Mouse (Mus musculus): Measurements from ENCODE around the gene Veph1. TPM values are rescaled to one million over a fixed set of nuclear protein-coding genes. Genes with fewer than 3 reads are reported as not detected.

Gene Veph1
- polyA plus RNA-seq, 1 experiment from 2014 or later, result 0.77 TPM

DNA sequence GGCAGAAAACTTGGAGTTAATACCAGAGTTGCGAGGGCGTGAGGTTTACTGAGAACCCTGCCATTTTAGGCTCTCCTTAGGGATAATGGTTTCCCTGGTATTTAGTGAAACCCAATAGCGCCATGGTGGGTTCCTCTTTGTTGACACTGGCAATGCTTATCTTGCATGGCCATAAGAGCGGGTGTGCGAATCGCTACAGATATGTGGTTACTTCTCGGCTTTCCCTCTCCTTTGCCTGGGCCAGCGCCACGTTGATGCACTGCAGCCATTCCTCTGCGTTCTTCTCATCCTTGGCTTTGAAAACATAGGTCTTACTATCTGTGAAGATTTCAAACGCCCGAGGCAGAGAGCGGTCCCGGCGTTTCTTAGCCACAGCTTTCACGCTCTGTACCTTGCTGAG lies 239.7 kb downstream of the Veph1 start:
- WGBS, result 88% methylated on average over 16 of the region's 16 CpGs
- no peaks in the 10 kb centered on the region for H3K36me3 ChIP-seq
- no peaks in the 10 kb centered on the region for H3K27me3 ChIP-seq
- H3K27ac ChIP-seq, result no peak overlapping the region
- ATAC-seq (replicated peaks; ENCODE audit: insufficient number of reproducible peaks, insufficient read depth, low FRiP score, low read depth), result no peak
- no peak overlapping the region for H3K9ac ChIP-seq
- no peak overlapping the region for H3K4me3 ChIP-seq
- no peak overlapping the region for H3K4me2 ChIP-seq
- no peaks in the 10 kb centered on the region for H3K4me1 ChIP-seq (replicated peaks)
- H3K9me3 ChIP-seq (replicated peaks), result no peaks in the 10 kb centered on the region

GRCm38 (mm10) chr3:66055652-66056051 lies 241.0 kb downstream of the Veph1 start:
- ATAC-seq (replicated peaks; ENCODE audit: insufficient number of reproducible peaks, insufficient read depth, low FRiP score, low read depth), result no peak
- Histone ChIP-seq H3K4me1 (replicated peaks) (no peaks in the 10 kb centered on the region), H3K36me3 (no peaks in the 10 kb centered on the region), H3K4me2 (no peak overlapping the region), H3K4me3 (no peak overlapping the region), H3K9ac (no peak overlapping the region), H3K9me3 (replicated peaks) (no peaks in the 10 kb centered on the region), H3K27ac (no peak overlapping the region), H3K27me3 (no peaks in the 10 kb centered on the region)
- WGBS, result 91% methylated on average over 7 of the region's 7 CpGs

- H3K9ac ChIP-seq, result no peak overlapping the region
- H3K36me3 ChIP-seq, result no peaks in the 10 kb centered on the region
- H3K27ac ChIP-seq, result peak overlapping the region; percentile 22; the same call in 1 of the 2 replicates
- H3K4me1 ChIP-seq (replicated peaks), result peaks cover 6% of the 10 kb centered on the region; the same call in 1 of the 2 replicates
- 28% methylated on average over 10 of the region's 10 CpGs for WGBS
- H3K4me2 ChIP-seq, result no peak overlapping the region
- no peak overlapping the region for H3K4me3 ChIP-seq
- H3K27me3 ChIP-seq, result no peaks in the 10 kb centered on the region
- no peaks in the 10 kb centered on the region for H3K9me3 ChIP-seq (replicated peaks)
- no peak for ATAC-seq (replicated peaks; ENCODE audit: insufficient number of reproducible peaks, insufficient read depth, low FRiP score, low read depth)
Measured at GRCm38 (mm10) chr3:66050092-66050886, 246.3 kb downstream of the Veph1 start.

- H3K4me2 ChIP-seq, result no peak overlapping the region
- H3K4me3 ChIP-seq, result no peak overlapping the region
- ATAC-seq (replicated peaks; ENCODE audit: insufficient number of reproducible peaks, insufficient read depth, low FRiP score, low read depth), result no peak
- H3K27ac ChIP-seq, result no peak overlapping the region
- WGBS, result 51% methylated on average over 5 of the region's 5 CpGs
- no peaks in the 10 kb centered on the region for H3K27me3 ChIP-seq
- no peaks in the 10 kb centered on the region for H3K36me3 ChIP-seq
- H3K9me3 ChIP-seq (replicated peaks), result no peaks in the 10 kb centered on the region
- H3K9ac ChIP-seq, result no peak overlapping the region
- no peaks in the 10 kb centered on the region for H3K4me1 ChIP-seq (replicated peaks)
Measured at GRCm38 (mm10) chr3:66040857-66041494, 255.7 kb downstream of the Veph1 start.

GRCm38 (mm10) chr3:66035226-66035625 lies 261.4 kb downstream of the Veph1 start:
- no peak for ATAC-seq (replicated peaks; ENCODE audit: insufficient number of reproducible peaks, insufficient read depth, low FRiP score, low read depth)
- H3K27ac ChIP-seq, result no peak overlapping the region
- H3K4me1 ChIP-seq (replicated peaks), result no peaks in the 10 kb centered on the region
- 71% methylated on average over 5 of the region's 5 CpGs for WGBS
- no peak overlapping the region for H3K4me3 ChIP-seq
- no peak overlapping the region for H3K9ac ChIP-seq
- H3K36me3 ChIP-seq, result no peaks in the 10 kb centered on the region
- H3K4me2 ChIP-seq, result no peak overlapping the region
- no peaks in the 10 kb centered on the region for H3K9me3 ChIP-seq (replicated peaks)
- no peaks in the 10 kb centered on the region for H3K27me3 ChIP-seq

- H3K36me3 ChIP-seq, result no peaks in the 10 kb centered on the region
- 46% methylated on average over 2 of the region's 2 CpGs for WGBS
- ATAC-seq (replicated peaks; ENCODE audit: insufficient number of reproducible peaks, insufficient read depth, low FRiP score, low read depth), result no peak
- no peak overlapping the region for H3K27ac ChIP-seq
- H3K4me2 ChIP-seq, result no peak overlapping the region
- no peaks in the 10 kb centered on the region for H3K4me1 ChIP-seq (replicated peaks)
- H3K9me3 ChIP-seq (replicated peaks), result no peaks in the 10 kb centered on the region
- no peaks in the 10 kb centered on the region for H3K27me3 ChIP-seq
- no peak overlapping the region for H3K4me3 ChIP-seq
- H3K9ac ChIP-seq, result no peak overlapping the region
Measured at GRCm38 (mm10) chr3:66033346-66033745, 263.3 kb downstream of the Veph1 start.

DNA sequence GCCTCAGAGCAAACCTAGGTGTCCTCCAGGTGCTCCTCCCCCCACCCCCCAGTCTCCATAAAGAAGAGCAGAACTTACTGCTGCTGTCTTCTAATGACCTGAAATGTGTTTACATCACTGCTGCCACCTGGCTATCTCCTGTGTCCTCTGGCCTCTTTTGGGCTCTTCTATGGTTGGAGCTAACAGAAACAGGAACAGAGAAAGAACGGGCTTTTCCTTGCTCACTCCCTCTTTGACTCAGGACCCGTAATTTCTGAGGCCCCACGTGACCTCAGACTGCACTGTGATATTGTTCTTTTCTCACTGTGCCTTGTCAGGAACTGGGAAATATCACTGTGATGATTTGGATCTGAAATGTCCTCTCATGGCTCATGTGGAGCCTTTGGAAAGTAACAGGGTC lies 271.2 kb downstream of the Veph1 start:
- Histone ChIP-seq H3K27me3 (no peaks in the 10 kb centered on the region), H3K9ac (no peak overlapping the region)
- ATAC-seq (replicated peaks; ENCODE audit: insufficient number of reproducible peaks, insufficient read depth, low FRiP score, low read depth), result no peak

DNA sequence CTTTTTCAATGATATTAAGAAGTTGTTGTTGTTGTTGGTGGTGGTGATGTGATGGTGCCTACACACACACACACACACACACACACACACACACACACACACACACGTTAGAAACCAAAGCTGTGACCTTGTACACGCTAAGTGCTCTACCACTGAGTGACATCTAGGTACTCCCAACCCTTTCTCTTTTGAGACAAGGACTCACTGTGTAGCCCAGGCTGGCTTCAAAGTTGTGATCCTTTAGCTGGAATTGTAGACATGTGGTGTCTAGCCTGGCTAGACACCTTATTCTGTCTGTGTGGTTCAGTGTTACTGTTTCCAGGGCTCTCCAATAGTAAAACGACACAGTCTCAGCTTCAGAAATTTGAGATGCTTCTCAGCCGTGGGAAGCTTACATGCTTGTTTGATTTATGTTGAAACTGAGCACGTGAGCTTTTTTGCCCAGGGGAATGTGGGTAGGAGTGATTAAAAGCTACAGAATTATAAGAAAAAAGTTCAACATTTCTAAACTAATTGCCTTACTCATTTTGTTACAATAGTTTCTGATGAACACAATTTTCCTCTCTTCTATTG lies 272.3 kb downstream of the Veph1 start:
- no peak overlapping the region for H3K9ac ChIP-seq
- no peaks in the 10 kb centered on the region for H3K9me3 ChIP-seq (replicated peaks)
- no peaks in the 10 kb centered on the region for H3K4me1 ChIP-seq (replicated peaks)
- no peak overlapping the region for H3K4me3 ChIP-seq
- H3K4me2 ChIP-seq, result no peak overlapping the region
- no peak overlapping the region for H3K27ac ChIP-seq
- no peaks in the 10 kb centered on the region for H3K36me3 ChIP-seq
- ATAC-seq (replicated peaks; ENCODE audit: insufficient number of reproducible peaks, insufficient read depth, low FRiP score, low read depth), result no peak
- no peaks in the 10 kb centered on the region for H3K27me3 ChIP-seq
- WGBS, result 66% methylated on average over 5 of the region's 5 CpGs

More for the DNA sequence above, 271.2 kb downstream of the Veph1 start:
- Histone ChIP-seq H3K27ac (no peak overlapping the region), H3K4me1 (replicated peaks) (no peaks in the 10 kb centered on the region), H3K4me2 (no peak overlapping the region), H3K36me3 (no peaks in the 10 kb centered on the region), H3K4me3 (no peak overlapping the region), H3K9me3 (replicated peaks) (no peaks in the 10 kb centered on the region)
- 64% methylated on average over 3 of the region's 3 CpGs for WGBS

- Histone ChIP-seq H3K9me3 (replicated peaks) (no peaks in the 10 kb centered on the region), H3K4me2 (no peak overlapping the region), H3K9ac (no peak overlapping the region), H3K4me3 (no peak overlapping the region), H3K27ac (no peak overlapping the region), H3K27me3 (no peaks in the 10 kb centered on the region), H3K4me1 (replicated peaks) (no peaks in the 10 kb centered on the region), H3K36me3 (no peaks in the 10 kb centered on the region)
- 90% methylated on average over 5 of the region's 5 CpGs for WGBS
- ATAC-seq (replicated peaks; ENCODE audit: insufficient number of reproducible peaks, insufficient read depth, low FRiP score, low read depth), result no peak
Measured at GRCm38 (mm10) chr3:66019171-66019570, 277.5 kb downstream of the Veph1 start.

- no peaks in the 10 kb centered on the region for H3K4me1 ChIP-seq (replicated peaks)
- H3K27ac ChIP-seq, result no peak overlapping the region
- H3K36me3 ChIP-seq, result no peaks in the 10 kb centered on the region
- H3K9ac ChIP-seq, result no peak overlapping the region
- ATAC-seq (replicated peaks; ENCODE audit: insufficient number of reproducible peaks, insufficient read depth, low FRiP score, low read depth), result no peak
- H3K4me2 ChIP-seq, result no peak overlapping the region
- 68% methylated on average over 3 of the region's 3 CpGs for WGBS
- H3K4me3 ChIP-seq, result no peak overlapping the region
- H3K27me3 ChIP-seq, result no peaks in the 10 kb centered on the region
- no peaks in the 10 kb centered on the region for H3K9me3 ChIP-seq (replicated peaks)
Measured at GRCm38 (mm10) chr3:66007632-66008401, 288.8 kb downstream of the Veph1 start.

DNA sequence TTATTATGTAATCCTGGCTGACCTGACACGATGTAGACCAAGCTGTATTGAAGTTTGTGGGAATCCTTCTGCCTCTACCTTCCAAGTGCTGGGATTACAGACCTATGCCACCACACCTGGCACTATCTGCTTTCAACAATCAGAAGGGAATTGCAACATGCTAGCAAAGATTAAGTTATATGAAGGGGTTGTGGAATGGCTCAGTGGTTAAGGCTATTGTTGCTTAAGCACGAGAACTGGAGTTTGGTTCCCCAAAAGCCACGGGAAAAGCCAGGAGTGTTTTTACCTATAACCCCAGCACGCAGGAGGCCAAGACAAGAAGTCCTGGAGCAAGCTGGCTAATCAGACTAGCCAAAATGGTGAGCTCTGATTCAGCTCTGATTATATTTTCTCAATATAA lies 291.6 kb downstream of the Veph1 start:
- H3K36me3 ChIP-seq, result no peaks in the 10 kb centered on the region
- H3K9ac ChIP-seq, result no peak overlapping the region
- no peaks in the 10 kb centered on the region for H3K9me3 ChIP-seq (replicated peaks)
- no peaks in the 10 kb centered on the region for H3K27me3 ChIP-seq
- H3K4me2 ChIP-seq, result no peak overlapping the region
- WGBS, result 76% methylated on average over 4 of the region's 4 CpGs
- no peak overlapping the region for H3K27ac ChIP-seq
- H3K4me1 ChIP-seq (replicated peaks), result no peaks in the 10 kb centered on the region
- no peak overlapping the region for H3K4me3 ChIP-seq
- ATAC-seq (replicated peaks; ENCODE audit: insufficient number of reproducible peaks, insufficient read depth, low FRiP score, low read depth), result no peak

Measured in heart, embryonic 15.5 days (tissue).